Mouse (Mus musculus) brain, embryonic 14.5 days (tissue): ENCODE results near the gene Col5a2.

Source experiments
- CTCF ChIP-seq: fragments of 200-500 bp; IDR thresholded peaks from 2 replicates; pipeline ENCODE4 v1.5.1; 2012; ENCODE audit warnings: inconsistent platforms, mild to moderate bottlenecking, moderate library complexity, borderline replicate concordance; ENCODE audit not compliant: insufficient read depth, insufficient read length; ENCODE audit errors: extremely low read depth
- POLR2A ChIP-seq: fragments of 200-500 bp; IDR thresholded peaks from 2 replicates; pipeline ENCODE4 v1.6.1; 2012; ENCODE audit warnings: mild to moderate bottlenecking, inconsistent platforms, borderline replicate concordance; ENCODE audit not compliant: poor library complexity, insufficient read depth, insufficient read length, severe bottlenecking; ENCODE audit errors: extremely low read depth

DNA sequence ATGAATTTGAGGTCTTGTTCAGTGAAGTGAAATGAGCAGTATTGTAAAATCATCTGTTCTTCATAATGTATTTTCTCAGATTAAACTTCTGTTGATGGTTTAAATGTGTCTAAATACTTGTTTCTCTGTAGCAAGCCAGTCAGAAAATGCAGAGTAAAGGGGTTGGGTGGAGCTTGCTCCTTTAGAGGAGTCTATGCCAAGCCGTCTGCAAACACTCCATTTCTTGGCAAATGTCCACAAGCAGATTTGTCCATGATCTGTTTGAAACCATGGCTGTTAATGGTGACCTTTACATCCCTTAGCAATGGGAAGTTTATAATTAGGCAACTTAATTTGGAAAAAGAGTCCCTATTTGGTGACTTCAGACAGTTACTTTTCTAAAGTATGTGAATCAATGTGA is 38.8 kb upstream of the Col5a2 start:
- no peak for TF ChIP-seq CTCF
- no peak for TF ChIP-seq POLR2A
